Mouse (Mus musculus) c-Kit-positive CD71-positive TER-119-positive erythroid progenitor cells, embryonic 14.5 days (primary cell): ENCODE measurements around the gene Fam167b.

Experiments used
- DNase-seq: peaks from one replicate; pipeline ENCODE4 v3.0.0-alpha.2; 2013; ENCODE audit warnings: low spot score

Fam167b gene

GRCm38 (mm10) chr4:129608426-129609025, 30.2 kb upstream of the Fam167b start:
- peak; percentile 87 for DNase-seq

GRCm38 (mm10) chr4:129600233-129601158, 22.1 kb upstream of the Fam167b start, which contains the start of the genes Eif3i and Tmem234:
TSS of gene Eif3i (minus strand) at chr4:129600648.
TSS of gene Tmem234 (plus strand) at chr4:129600668.
- peak; percentile 79 for DNase-seq

- DNase-seq, result no peak
Measured at GRCm38 (mm10) chr4:129588865-129589264, 10.5 kb upstream of the Fam167b start.

- DNase-seq, result no peak
Measured at GRCm38 (mm10) chr4:129586943-129587342, 8.6 kb upstream of the Fam167b start.

GRCm38 (mm10) chr4:129585773-129586172, 7.4 kb upstream of the Fam167b start:
- DNase-seq, result no peak

GRCm38 (mm10) chr4:129584884-129585608, 6.7 kb upstream of the Fam167b start:
- DNase-seq, result peak; percentile 83

- DNase-seq, result no peak
Measured at GRCm38 (mm10) chr4:129584370-129584769, 6.0 kb upstream of the Fam167b start.

GRCm38 (mm10) chr4:129582251-129582650, 3.9 kb upstream of the Fam167b start:
- no peak for DNase-seq

GRCm38 (mm10) chr4:129580347-129580746, 2.0 kb upstream of the Fam167b start:
- DNase-seq, result no peak

GRCm38 (mm10) chr4:129577688-129578087, 661 bp downstream of the Fam167b start:
- no peak for DNase-seq

GRCm38 (mm10) chr4:129576863-129577491, 1.4 kb downstream of the Fam167b start:
- DNase-seq, result no peak

- DNase-seq, result no peak
Measured at GRCm38 (mm10) chr4:129575171-129575844, 3.0 kb downstream of the Fam167b start.

GRCm38 (mm10) chr4:129573430-129573829, 4.9 kb downstream of the Fam167b start, which contains the start of gene Lck:
TSS of gene Lck (minus strand) at chr4:129573641.
- no peak for DNase-seq

GRCm38 (mm10) chr4:129573093-129573370, 5.3 kb downstream of the Fam167b start:
- DNase-seq, result no peak

- DNase-seq, result no peak
Measured at GRCm38 (mm10) chr4:129572236-129573092, 5.9 kb downstream of the Fam167b start.

GRCm38 (mm10) chr4:129571551-129572084, 6.7 kb downstream of the Fam167b start:
- DNase-seq, result no peak

- no peak for DNase-seq
Measured at GRCm38 (mm10) chr4:129570028-129570427, 8.3 kb downstream of the Fam167b start.

GRCm38 (mm10) chr4:129568366-129568765, 10.0 kb downstream of the Fam167b start:
- no peak for DNase-seq

GRCm38 (mm10) chr4:129565139-129565538, 13.2 kb downstream of the Fam167b start:
- no peak for DNase-seq

- DNase-seq, result no peak
Measured at GRCm38 (mm10) chr4:129563718-129564117, 14.6 kb downstream of the Fam167b start.
